Mouse (Mus musculus) liver, adult 2 months (tissue): ENCODE measurements around the gene Asah2.

Experiments used
- CTCF ChIP-seq: fragments of 200-500 bp; IDR thresholded peaks from 2 replicates; pipeline ENCODE4 v1.5.1; 2011; ENCODE audit warnings: low read depth, low read length, control low read depth
- POLR2A ChIP-seq: fragments of 200-500 bp; IDR thresholded peaks from 2 replicates; pipeline ENCODE4 v1.6.1; 2011; ENCODE audit warnings: low read length, control low read depth; ENCODE audit not compliant: insufficient read depth; ENCODE audit errors: extremely low read depth

DNA sequence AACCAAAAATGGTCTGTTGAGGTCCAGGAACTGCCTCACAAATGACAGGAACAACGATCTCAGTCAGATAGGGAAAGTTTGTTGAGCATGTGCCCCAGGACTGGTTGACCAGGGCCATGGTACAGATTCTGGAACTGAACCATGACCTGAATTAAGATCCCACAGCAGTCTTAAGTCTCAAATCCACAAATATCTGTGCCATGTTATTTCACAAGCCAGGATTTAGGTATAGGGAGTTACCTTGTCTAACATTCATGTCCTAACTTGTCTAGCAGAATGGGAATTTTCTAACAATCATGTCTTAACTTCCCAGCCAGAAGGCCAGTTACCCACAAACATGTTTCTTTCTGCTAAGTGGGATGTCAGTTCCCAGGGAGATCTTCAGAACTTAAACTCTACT is 19.4 kb downstream of the Asah2 start:
- TF ChIP-seq CTCF, result no peak
- no peak for TF ChIP-seq POLR2A
